Mouse (Mus musculus): Measurements from ENCODE around the gene Cpne6. TPM values are rescaled to one million over a fixed set of nuclear protein-coding genes. Genes with fewer than 3 reads are reported as not detected.

Cpne6 gene
- polyA plus RNA-seq, 1 experiment from 2014 or later = 0.16 TPM

DNA sequence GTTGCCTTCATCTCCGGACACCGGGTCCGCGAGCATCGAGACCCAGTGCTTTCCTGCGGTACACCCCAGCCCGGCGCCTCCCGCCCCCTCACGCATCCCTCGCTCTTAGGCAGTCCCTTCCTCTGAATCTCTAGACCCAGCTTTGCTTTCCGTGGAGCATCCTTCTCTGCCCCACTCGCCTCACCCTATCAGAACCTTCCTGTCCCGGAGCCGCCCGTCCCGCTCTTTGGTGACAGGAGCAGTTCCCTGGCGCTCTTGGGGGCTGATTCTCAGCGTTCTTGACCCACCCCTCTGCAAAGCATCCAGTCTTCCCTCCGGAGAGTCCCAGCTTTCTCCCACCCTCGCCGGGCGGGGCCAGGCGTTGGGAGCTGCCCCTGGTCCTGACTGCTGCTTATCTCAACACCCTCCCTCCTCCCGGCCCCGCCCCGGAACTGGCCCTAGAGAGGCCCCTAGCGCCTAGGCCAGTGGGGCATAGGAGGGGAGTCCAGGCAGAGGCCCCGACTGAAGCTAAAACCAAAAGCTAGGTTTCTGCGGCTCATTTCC lies 18.9 kb upstream of the Cpne6 start:
- DNase-seq (ENCODE audit: low spot score) (peak; percentile 87), ATAC-seq (replicated peaks; ENCODE audit: low FRiP score) (peak; percentile 93)
- peak overlapping the region; percentile 65 for H3K4me3 ChIP-seq (ENCODE audit: low read depth, low read length)
- WGBS = under 1% methylated on average over 30 of the region's 30 CpGs
- H3K9me3 ChIP-seq (ENCODE audit: control insufficient read depth, low read length) = no peaks in the 10 kb centered on the region
- peak overlapping the region; percentile 61 for H3K9ac ChIP-seq (ENCODE audit: low read depth, low read length)
- peak overlapping the region; percentile 93 for H3K4me2 ChIP-seq
- peak overlapping the region; percentile 73 for H3K27ac ChIP-seq (ENCODE audit: low read depth, low read length)
- H3K4me1 ChIP-seq (replicated peaks; ENCODE audit: control insufficient read depth, insufficient read depth, low read length) = peaks cover 13% of the 10 kb centered on the region
- H3K27me3 ChIP-seq (replicated peaks; ENCODE audit: control insufficient read depth, insufficient read depth, low read length) = no peaks in the 10 kb centered on the region
- H3K36me3 ChIP-seq (ENCODE audit: control insufficient read depth, insufficient read depth, low read length) = peaks cover 6% of the 10 kb centered on the region; the same call in 1 of the 2 replicates

DNA sequence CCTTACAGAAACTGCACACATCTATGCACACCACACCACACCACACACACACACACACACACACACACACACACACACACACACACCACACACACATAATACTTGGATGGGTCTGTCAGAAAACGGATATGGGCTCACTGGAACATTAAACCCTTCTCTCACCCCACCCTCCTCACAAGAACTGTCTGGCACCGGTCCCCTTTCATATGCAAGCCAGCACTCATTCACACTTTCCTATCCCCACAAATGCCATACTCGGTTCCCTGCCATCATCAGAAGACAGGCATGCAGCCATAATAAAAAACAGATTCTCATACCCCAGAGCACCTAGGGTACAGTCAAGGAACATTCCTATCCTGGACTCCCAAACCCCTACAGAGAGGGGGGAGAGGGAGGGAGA lies 18.1 kb upstream of the Cpne6 start:
- H3K9me3 ChIP-seq (ENCODE audit: control insufficient read depth, low read length) = no peaks in the 10 kb centered on the region
- DNase-seq (ENCODE audit: low spot score) = no peak
- WGBS = 30% methylated on average over 3 of the region's 3 CpGs
- H3K9ac ChIP-seq (ENCODE audit: low read depth, low read length) = peak overlapping the region; percentile 61; the same call in 1 of the 2 replicates
- ATAC-seq (replicated peaks; ENCODE audit: low FRiP score) = no peak
- no peak overlapping the region for H3K4me3 ChIP-seq (ENCODE audit: low read depth, low read length)
- H3K27ac ChIP-seq (ENCODE audit: low read depth, low read length) = no peak overlapping the region
- no peaks in the 10 kb centered on the region for H3K27me3 ChIP-seq (replicated peaks; ENCODE audit: control insufficient read depth, insufficient read depth, low read length)
- H3K4me1 ChIP-seq (replicated peaks; ENCODE audit: control insufficient read depth, insufficient read depth, low read length) = peaks cover 13% of the 10 kb centered on the region
- H3K4me2 ChIP-seq = peak overlapping the region; percentile 93
- H3K36me3 ChIP-seq (ENCODE audit: control insufficient read depth, insufficient read depth, low read length) = 0 out of 2 replicates have a peak, but pooled peaks cover 2% of the 10 kb centered on the region

DNA sequence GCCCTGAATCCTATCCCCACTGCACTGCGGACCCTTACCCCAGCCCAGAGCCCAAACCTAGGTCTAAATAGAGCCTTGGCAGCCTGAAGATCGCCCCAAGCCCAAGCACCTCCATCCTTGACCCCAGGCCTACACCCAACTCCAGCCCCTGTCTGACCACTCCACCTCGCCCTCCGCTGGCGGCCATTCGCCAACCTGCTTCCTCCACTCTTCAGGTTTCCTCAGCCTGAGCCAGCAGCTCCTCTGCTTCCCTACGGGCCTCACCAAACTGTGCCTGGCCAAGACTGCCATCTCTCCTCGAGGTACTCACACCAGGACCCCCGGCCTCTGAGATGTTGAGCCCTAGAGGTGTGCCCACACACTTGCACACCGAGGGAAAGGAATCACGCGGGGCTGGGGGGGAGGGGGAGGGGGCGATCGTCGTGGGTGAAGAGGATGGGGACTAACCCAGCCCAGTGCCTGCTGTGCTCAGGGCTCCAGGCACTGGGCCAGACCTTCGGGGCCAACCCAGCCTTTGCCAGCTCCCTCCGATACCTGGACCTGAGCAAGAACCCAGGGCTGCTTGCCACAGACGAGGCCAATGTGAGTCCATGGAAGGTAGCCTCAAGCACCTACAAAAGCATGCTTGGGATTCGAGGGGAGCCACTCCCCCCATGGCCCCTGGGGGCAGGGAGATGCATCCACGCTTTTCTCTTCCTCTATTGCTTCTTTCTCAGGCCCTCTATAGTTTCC lies 14.6 kb upstream of the Cpne6 start:
- DNase-seq (ENCODE audit: low spot score) (no peak), ATAC-seq (replicated peaks; ENCODE audit: low FRiP score) (no peak)
- H3K9ac ChIP-seq (ENCODE audit: low read depth, low read length) = no peak overlapping the region
- no peak overlapping the region for H3K27ac ChIP-seq (ENCODE audit: low read depth, low read length)
- WGBS = 70% methylated on average over 20 of the region's 20 CpGs
- peaks cover 13% of the 10 kb centered on the region for H3K4me1 ChIP-seq (replicated peaks; ENCODE audit: control insufficient read depth, insufficient read depth, low read length)
- H3K36me3 ChIP-seq (ENCODE audit: control insufficient read depth, insufficient read depth, low read length) = no peaks in the 10 kb centered on the region
- no peaks in the 10 kb centered on the region for H3K9me3 ChIP-seq (ENCODE audit: control insufficient read depth, low read length)
- H3K4me2 ChIP-seq = no peak overlapping the region
- H3K4me3 ChIP-seq (ENCODE audit: low read depth, low read length) = no peak overlapping the region
- no peaks in the 10 kb centered on the region for H3K27me3 ChIP-seq (replicated peaks; ENCODE audit: control insufficient read depth, insufficient read depth, low read length)

DNA sequence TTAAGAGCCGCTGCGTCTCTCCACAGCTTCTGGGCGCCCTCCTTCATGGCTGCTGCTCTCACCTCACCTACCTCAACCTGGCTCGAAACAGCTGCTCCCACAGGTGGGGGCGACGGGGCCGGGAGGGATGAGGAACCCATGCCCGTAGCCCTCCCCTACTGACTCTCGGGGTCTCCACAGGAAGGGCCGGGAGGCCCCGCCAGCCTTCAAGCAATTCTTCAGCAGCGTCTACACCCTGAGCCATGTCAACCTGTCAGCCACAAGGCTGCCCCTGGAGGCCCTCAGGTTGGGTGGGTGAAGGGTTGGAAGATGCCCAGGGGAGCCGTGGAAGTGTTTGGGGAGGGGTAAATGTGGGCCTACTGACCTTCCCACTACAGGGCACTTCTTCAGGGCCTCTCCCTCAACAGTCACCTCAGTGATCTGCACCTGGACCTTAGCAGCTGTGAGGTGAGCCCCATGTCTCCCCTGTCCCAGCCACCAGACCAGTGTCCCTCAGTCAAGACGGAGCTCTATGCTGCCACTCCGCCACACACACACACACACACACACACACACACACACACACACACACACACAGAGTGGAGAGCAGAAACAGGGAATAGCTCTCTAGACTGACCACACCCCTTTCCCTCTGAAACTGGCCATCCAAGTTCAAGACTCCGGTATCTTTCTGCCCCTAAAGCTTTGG lies 13.3 kb upstream of the Cpne6 start:
- Histone ChIP-seq H3K9ac (ENCODE audit: low read depth, low read length) (no peak overlapping the region), H3K27ac (ENCODE audit: low read depth, low read length) (no peak overlapping the region), H3K4me3 (ENCODE audit: low read depth, low read length) (no peak overlapping the region), H3K9me3 (ENCODE audit: control insufficient read depth, low read length) (no peaks in the 10 kb centered on the region), H3K27me3 (replicated peaks; ENCODE audit: control insufficient read depth, insufficient read depth, low read length) (no peaks in the 10 kb centered on the region), H3K36me3 (ENCODE audit: control insufficient read depth, insufficient read depth, low read length) (no peaks in the 10 kb centered on the region), H3K4me2 (no peak overlapping the region), H3K4me1 (replicated peaks; ENCODE audit: control insufficient read depth, insufficient read depth, low read length) (peaks cover 10% of the 10 kb centered on the region)
- ATAC-seq (replicated peaks; ENCODE audit: low FRiP score) = 0 out of 2 replicates have a peak, but pooled peaks have one; percentile 24
- WGBS = 71% methylated on average over 16 of the region's 16 CpGs
- DNase-seq (ENCODE audit: low spot score) = no peak

DNA sequence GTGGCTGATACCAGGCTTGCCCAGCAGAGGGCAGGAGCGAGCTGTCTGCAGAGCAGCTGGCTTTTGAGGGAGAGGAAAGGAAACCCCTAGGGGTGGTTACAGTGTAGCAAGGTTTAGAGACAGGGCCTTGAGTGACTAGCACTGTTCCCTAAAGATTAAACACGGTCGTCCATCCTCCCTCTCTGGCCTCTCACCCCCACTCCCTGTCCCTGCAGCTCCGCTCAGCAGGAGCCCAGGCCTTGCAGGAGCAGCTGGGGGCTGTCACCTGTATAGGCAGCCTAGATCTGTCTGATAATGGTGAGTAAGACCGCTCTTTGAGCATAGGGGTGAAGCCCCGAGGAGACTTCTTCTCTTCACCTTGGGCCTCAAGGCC lies 12.8 kb upstream of the Cpne6 start:
- WGBS = 35% methylated on average over 6 of the region's 6 CpGs
- Histone ChIP-seq H3K27me3 (replicated peaks; ENCODE audit: control insufficient read depth, insufficient read depth, low read length) (no peaks in the 10 kb centered on the region), H3K27ac (ENCODE audit: low read depth, low read length) (no peak overlapping the region), H3K4me1 (replicated peaks; ENCODE audit: control insufficient read depth, insufficient read depth, low read length) (peaks cover 5% of the 10 kb centered on the region; the same call in 1 of the 2 replicates), H3K36me3 (ENCODE audit: control insufficient read depth, insufficient read depth, low read length) (no peaks in the 10 kb centered on the region), H3K4me3 (ENCODE audit: low read depth, low read length) (no peak overlapping the region), H3K9me3 (ENCODE audit: control insufficient read depth, low read length) (no peaks in the 10 kb centered on the region), H3K9ac (ENCODE audit: low read depth, low read length) (no peak overlapping the region), H3K4me2 (no peak overlapping the region)
- ATAC-seq (replicated peaks; ENCODE audit: low FRiP score) (peak; percentile 46; the same call in 1 of the 2 replicates), DNase-seq (ENCODE audit: low spot score) (peak; percentile 86)

DNA sequence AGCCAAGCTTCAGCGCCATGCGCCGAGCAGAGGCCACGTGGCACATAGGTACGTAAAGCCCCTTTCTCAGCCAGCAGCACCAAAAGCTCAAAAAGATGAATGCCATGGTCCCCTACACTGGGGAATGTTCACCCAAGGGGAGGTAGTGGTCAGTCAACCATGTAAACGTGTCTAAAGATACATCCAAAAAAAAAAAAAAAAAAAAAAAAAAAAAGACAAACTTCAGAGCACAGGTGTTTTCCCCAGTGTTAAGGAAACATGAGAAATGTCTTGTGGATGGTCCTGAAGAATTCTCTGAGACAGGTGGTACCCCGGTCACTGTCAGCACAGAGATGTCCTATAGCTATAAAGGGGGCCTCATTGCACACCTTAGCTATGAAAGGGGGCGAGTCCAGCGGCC lies 4.6 kb upstream of the Cpne6 start:
- H3K36me3 ChIP-seq (ENCODE audit: control insufficient read depth, insufficient read depth, low read length) = no peaks in the 10 kb centered on the region
- H3K27ac ChIP-seq (ENCODE audit: low read depth, low read length) = no peak overlapping the region
- H3K9me3 ChIP-seq (ENCODE audit: control insufficient read depth, low read length) = no peaks in the 10 kb centered on the region
- WGBS = 76% methylated on average over 9 of the region's 9 CpGs
- peaks cover 3% of the 10 kb centered on the region; the same call in 1 of the 2 replicates for H3K4me1 ChIP-seq (replicated peaks; ENCODE audit: control insufficient read depth, insufficient read depth, low read length)
- H3K4me3 ChIP-seq (ENCODE audit: low read depth, low read length) = no peak overlapping the region
- H3K27me3 ChIP-seq (replicated peaks; ENCODE audit: control insufficient read depth, insufficient read depth, low read length) = peaks cover 8% of the 10 kb centered on the region; the same call in 1 of the 2 replicates
- H3K4me2 ChIP-seq = no peak overlapping the region
- ATAC-seq (replicated peaks; ENCODE audit: low FRiP score) (no peak), DNase-seq (ENCODE audit: low spot score) (no peak)
- no peak overlapping the region for H3K9ac ChIP-seq (ENCODE audit: low read depth, low read length)

DNA sequence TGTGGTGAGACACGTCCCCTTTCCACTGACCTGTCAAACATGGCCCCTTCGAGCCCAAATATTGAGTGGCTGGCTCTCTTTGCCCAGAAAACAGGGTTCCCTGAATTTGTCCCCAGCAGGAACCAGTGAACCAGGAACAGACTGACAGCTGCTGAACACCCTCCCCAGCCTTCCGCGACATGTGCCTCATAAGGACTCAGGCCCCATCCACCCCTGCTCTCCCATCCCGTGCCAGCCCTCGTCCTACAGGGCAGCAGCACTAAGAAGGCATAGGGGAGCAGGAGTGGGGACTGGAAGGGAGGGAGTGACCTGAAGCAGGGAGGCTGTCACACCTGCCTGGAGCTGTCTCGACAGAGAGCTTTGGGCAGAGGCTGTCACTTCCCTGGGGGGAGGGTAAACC lies 2.4 kb upstream of the Cpne6 start:
- no peaks in the 10 kb centered on the region for H3K36me3 ChIP-seq (ENCODE audit: control insufficient read depth, insufficient read depth, low read length)
- WGBS = 49% methylated on average over 7 of the region's 7 CpGs
- no peak overlapping the region for H3K9ac ChIP-seq (ENCODE audit: low read depth, low read length)
- H3K4me3 ChIP-seq (ENCODE audit: low read depth, low read length) = no peak overlapping the region
- peaks cover 24% of the 10 kb centered on the region for H3K27me3 ChIP-seq (replicated peaks; ENCODE audit: control insufficient read depth, insufficient read depth, low read length)
- peaks cover 5% of the 10 kb centered on the region; the same call in 1 of the 2 replicates for H3K4me1 ChIP-seq (replicated peaks; ENCODE audit: control insufficient read depth, insufficient read depth, low read length)
- DNase-seq (ENCODE audit: low spot score) (no peak), ATAC-seq (replicated peaks; ENCODE audit: low FRiP score) (no peak)
- H3K9me3 ChIP-seq (ENCODE audit: control insufficient read depth, low read length) = no peaks in the 10 kb centered on the region
- no peak overlapping the region for H3K27ac ChIP-seq (ENCODE audit: low read depth, low read length)
- H3K4me2 ChIP-seq = no peak overlapping the region

DNA sequence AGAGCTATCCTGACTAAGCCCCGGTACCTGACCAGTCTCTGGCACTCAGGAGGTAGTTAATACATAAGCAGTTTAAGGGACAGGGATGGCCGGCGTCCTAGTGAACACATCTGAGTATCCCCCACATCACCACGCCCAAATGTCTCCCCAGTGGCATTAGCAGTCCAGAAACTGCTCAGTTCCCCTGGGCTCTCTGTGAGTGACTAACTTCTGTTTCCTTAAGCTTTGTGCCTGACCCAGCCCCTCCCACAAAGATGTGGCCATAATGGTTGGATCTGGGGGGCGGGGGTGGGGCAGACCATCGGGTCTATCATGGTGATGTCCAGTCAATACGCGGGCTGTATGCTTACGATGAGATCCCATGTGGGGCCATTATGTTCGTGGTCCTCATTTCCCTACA lies 705 bp upstream of the Cpne6 start:
- whole genome bisulfite sequencing = 76% methylated on average over 10 of the region's 10 CpGs
- no peaks in the 10 kb centered on the region for H3K9me3 ChIP-seq (ENCODE audit: control insufficient read depth, low read length)
- no peaks in the 10 kb centered on the region for H3K36me3 ChIP-seq (ENCODE audit: control insufficient read depth, insufficient read depth, low read length)
- ATAC-seq (replicated peaks; ENCODE audit: low FRiP score) = no peak
- no peak overlapping the region for H3K9ac ChIP-seq (ENCODE audit: low read depth, low read length)
- H3K4me1 ChIP-seq (replicated peaks; ENCODE audit: control insufficient read depth, insufficient read depth, low read length) = peaks cover 14% of the 10 kb centered on the region; the same call in 1 of the 2 replicates
- no peak overlapping the region for H3K4me3 ChIP-seq (ENCODE audit: low read depth, low read length)
- H3K27me3 ChIP-seq (replicated peaks; ENCODE audit: control insufficient read depth, insufficient read depth, low read length) = peaks cover 33% of the 10 kb centered on the region
- DNase-seq (ENCODE audit: low spot score) = no peak
- H3K4me2 ChIP-seq = no peak overlapping the region
- no peak overlapping the region for H3K27ac ChIP-seq (ENCODE audit: low read depth, low read length)

All from liver, embryonic 11.5 days (tissue).